Mouse (Mus musculus): Measurements from ENCODE around the gene Sprn. TPM values are rescaled to one million over a fixed set of nuclear protein-coding genes. Genes with fewer than 3 reads are reported as not detected.

Sprn gene
- total RNA-seq (2023) = not detected

GRCm38 (mm10) chr7:140154218-140154927 lies at the start of gene Sprn:
Sprn (minus strand) TSS chr7:140154877.

DNA sequence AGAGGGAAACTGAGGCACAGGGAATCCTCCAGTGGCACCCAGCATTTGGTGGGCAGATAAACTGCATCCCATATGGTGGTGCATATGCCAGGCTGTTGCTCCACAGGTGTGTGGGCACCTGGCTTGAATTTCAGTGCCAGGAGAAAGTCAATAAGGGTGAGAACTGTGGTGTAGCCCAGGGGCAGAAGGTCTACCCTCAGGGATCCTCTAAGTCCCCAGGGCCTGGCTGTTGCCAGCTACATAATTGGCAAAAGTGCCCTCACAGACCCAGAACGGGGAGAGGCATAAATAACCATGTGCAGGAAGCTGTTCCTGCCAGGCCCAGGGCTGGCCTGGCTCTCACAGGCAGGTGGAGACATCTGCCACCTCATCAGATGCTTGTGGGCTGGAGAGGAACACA lies 18.3 kb upstream of the Sprn start, which contains the start of gene Olfr523:
Gene Olfr523, plus strand, starts transcription at position 282 of the 400 bp plus-strand sequence.

DNA sequence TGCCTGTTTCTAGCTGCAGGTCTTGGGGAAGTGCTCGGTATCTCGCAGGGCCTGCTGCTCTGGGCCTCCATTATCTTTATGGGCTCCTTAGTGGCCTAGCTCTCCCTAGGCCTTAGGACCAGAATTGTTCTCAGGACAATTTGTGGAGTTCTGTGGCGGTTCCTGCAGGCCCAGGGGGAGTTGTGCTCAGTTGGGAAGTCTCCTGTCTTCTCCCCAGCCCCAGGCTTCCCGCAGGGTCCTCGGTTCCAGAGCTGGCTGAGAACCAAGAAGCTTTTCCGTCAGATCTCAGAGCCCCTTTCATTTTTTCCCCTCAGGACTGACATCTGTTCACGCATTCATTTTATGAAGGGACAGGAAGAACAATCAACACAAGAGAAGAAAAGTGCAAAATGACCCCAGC lies 10.0 kb upstream of the Sprn start, which contains the start of gene Olfr522:
Gene Olfr522, minus strand, starts transcription at position 101 of the 400 bp plus-strand sequence.

DNA sequence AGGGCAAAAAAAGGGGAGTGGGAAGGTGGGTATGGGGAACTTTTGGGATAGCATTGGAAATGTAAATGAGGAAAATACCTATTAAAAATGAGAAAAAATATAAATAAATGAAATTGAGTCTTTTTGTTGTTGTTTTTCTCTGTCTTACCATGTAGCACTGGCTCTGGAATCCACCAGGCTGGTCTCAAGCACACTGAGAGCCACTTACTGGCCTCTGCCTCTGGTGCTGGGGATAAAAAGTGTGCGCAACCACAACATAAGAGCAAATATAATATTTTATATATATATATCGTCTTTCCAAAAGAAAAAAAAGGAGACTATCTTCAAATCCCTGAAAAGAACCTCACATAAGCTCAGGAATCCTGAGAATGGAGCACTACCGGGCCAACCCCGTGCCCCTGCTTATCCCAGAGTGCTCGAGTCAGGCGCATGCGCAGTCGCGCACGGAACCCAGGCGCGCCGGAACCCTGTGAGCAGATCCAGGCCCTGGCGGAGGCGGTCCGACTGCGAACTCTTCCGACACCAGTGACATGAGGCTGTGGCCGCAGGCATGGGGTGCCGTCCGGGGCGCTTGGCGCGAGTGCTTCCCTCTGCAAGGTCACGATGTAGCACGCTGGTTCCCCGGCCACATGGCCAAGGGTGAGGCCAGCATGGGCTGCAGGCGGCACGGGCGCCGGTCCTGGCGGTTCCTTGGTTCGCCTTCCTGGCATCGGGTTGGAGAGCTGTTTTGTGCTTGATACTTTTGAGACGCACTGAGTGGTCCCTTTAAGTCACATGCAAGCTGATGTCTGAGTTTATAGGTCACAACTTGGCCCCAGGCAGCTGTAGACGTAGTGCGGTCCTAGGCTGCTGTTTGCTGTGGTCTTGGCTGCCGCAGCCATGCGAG lies 17.3 kb downstream of the Sprn start, which contains the start of gene Mtg1:
Gene Mtg1, plus strand, starts transcription at position 430 of the 886 bp plus-strand sequence.

GRCm38 (mm10) chr7:140116329-140117054 lies 38.2 kb downstream of the Sprn start, which contains the start of gene Echs1:
Echs1 (minus strand) TSS chr7:140116476.

GRCm38 (mm10) chr7:140115583-140116328 lies 38.9 kb downstream of the Sprn start, which contains the start of gene Paox:
Paox (plus strand) TSS chr7:140115799.

DNA sequence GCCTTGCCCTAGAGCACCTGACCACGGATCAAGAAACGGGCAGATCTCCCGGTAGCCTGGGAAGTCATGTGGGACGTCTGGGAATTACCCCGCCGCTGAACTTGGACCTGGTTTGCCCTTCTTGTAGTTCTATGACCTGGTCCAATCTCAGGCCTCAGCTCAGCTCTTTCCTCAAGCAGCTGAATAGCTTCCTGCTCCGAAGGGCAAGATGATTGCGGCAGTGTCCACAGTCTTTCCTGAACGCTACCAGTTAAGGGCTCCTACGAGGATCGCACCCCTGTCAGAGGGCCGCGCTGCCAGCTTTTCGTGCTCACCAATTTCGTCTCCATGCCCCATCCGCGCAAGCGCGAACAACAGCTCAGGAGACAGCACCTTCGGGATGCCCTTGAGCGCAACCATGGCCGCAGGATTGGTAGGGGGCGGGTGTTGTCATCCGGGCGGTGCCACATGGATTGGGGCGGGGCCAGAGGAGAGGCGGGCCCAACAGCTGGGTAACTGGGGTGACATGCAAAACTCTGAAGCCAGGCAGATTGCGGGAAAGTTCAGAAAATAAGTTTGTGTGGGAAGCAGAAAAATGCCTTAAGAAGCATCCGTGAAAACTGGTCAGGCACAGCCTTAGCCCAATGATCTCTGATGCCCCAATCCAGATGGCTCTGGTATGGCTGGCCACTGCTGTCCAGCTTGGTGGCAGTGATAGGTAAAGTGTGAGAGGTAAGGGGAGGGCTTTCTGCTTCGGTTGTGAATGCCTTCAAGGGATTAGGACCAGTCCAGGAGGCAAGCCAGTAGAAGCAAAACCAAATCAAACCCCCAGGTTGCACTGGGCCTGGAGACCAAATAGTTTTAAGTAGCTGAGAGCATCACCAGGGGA lies 52.5 kb downstream of the Sprn start, which contains the start of gene Fuom:
Gene Fuom, minus strand, starts transcription at position 449 of the 868 bp plus-strand sequence.

Other genes starting within 250 kb of the Sprn start
- under 1 TPM in 1 of 2 experiments, not detected in 1; 0.52 TPM for gene Utf1, start 211.1 kb downstream of the Sprn start, total RNA-seq (2023)
- gene 6430531B16Rik, start 176.1 kb downstream of the Sprn start, total RNA-seq (2023) = under 1 TPM; 0.55 to 0.81 TPM
- gene Adam8, start 162.3 kb downstream of the Sprn start, total RNA-seq (2023) = 10 to 100 TPM; 20.2 to 22.0 TPM
- 10 to 100 TPM; 26.8 to 27.1 TPM for gene Zfp511, start 118.5 kb downstream of the Sprn start, total RNA-seq (2023)
- gene Tubgcp2, start 118.2 kb downstream of the Sprn start, total RNA-seq (2023) = 10 to 100 TPM; 19.9 to 23.2 TPM
- gene Msx3, start 105.8 kb downstream of the Sprn start, total RNA-seq (2023) = not detected
- gene Caly, start 72.3 kb downstream of the Sprn start, total RNA-seq (2023) = not detected
- gene Prap1, start 61.5 kb downstream of the Sprn start, total RNA-seq (2023) = not detected
- 10 to 100 TPM in 1 of 2 experiments, 1 to 10 TPM in 1; 9.3 to 11.9 TPM for gene Fuom, start 52.4 kb downstream of the Sprn start, total RNA-seq (2023)
- 10 to 100 TPM; 18.6 to 26.3 TPM for gene Paox, start 39.1 kb downstream of the Sprn start, total RNA-seq (2023)
- gene Echs1, start 38.4 kb downstream of the Sprn start, total RNA-seq (2023) = 10 to 100 TPM; 46.0 to 50.2 TPM
- 10 to 100 TPM in 1 of 2 experiments, 1 to 10 TPM in 1; 8.7 to 10.9 TPM for gene Mtg1, start 17.3 kb downstream of the Sprn start, total RNA-seq (2023)
- not detected for gene Olfr522, start 9.9 kb upstream of the Sprn start, total RNA-seq (2023)
- gene Olfr523, start 18.3 kb upstream of the Sprn start, total RNA-seq (2023) = not detected
- gene Olfr524, start 51.1 kb upstream of the Sprn start, total RNA-seq (2023) = not detected
- 1 to 10 TPM in 1 of 2 experiments, under 1 TPM in 1; 0.82 to 1.3 TPM for gene Cd163l1, start 63.4 kb upstream of the Sprn start, total RNA-seq (2023)
- gene 5830411N06Rik, start 92.4 kb upstream of the Sprn start, total RNA-seq (2023) = 1 to 10 TPM; 4.5 to 5.0 TPM
- not detected for gene Olfr525, start 166.0 kb upstream of the Sprn start, total RNA-seq (2023)
- not detected for gene Olfr527, start 179.1 kb upstream of the Sprn start, total RNA-seq (2023)
- gene Olfr60, start 206.8 kb upstream of the Sprn start, total RNA-seq (2023) = not detected
- not detected for gene Olfr530, start 221.5 kb upstream of the Sprn start, total RNA-seq (2023)
- gene Olfr531, start 248.0 kb upstream of the Sprn start, total RNA-seq (2023) = not detected